Mouse (Mus musculus) kidney, embryonic 16.5 days (tissue): ENCODE results near the gene Ntsr1. TPM values are rescaled to one million over a fixed set of nuclear protein-coding genes. Genes with fewer than 3 reads are reported as not detected.
A peak's percentile ranks its signal among the peaks of the same experiment; 100 is the strongest.

ENCODE experiments used
- ATAC-seq: fragments of 200-750 bp; cut with Nextera tagmentation; 2 replicates; pipeline ENCODE4 v1.8.0; 2017; ENCODE audit warnings: moderate TSS enrichment; ENCODE audit not compliant: low FRiP score, low TSS enrichment
- H3K27ac ChIP-seq: fragments of 300-500 bp; sonication (generic); 2 replicates; pipeline ENCODE4 v1.5.1; 2014; ENCODE audit warnings: low read length
- H3K27me3 ChIP-seq: fragments of 300-500 bp; sonication (generic); 2 replicates; pipeline ENCODE4 v1.6.1; 2014; ENCODE audit warnings: low read length, control low read depth, mixed read lengths; ENCODE audit not compliant: insufficient read depth
- H3K36me3 ChIP-seq: fragments of 300-500 bp; sonication (generic); 2 replicates; pipeline ENCODE4 v1.6.1; 2014; ENCODE audit warnings: low read length, control low read depth, mixed read lengths; ENCODE audit not compliant: insufficient read depth
- H3K4me1 ChIP-seq: fragments of 300-500 bp; sonication (generic); 2 replicates; pipeline ENCODE4 v1.6.1; 2014; ENCODE audit warnings: low read length, control low read depth, mixed read lengths; ENCODE audit not compliant: insufficient read depth
- H3K4me2 ChIP-seq: fragments of 300-500 bp; sonication (generic); replicated peaks from 2 replicates; pipeline ENCODE4 v1.6.1; 2014; ENCODE audit warnings: low read depth, low read length
- H3K4me3 ChIP-seq: fragments of 300-500 bp; sonication (generic); 2 replicates; pipeline ENCODE4 v1.5.1; 2014; ENCODE audit warnings: mild to moderate bottlenecking, low read length
- H3K9ac ChIP-seq: fragments of 300-500 bp; sonication (generic); replicated peaks from 2 replicates; pipeline ENCODE4 v1.6.1; 2014; ENCODE audit warnings: low read length
- H3K9me3 ChIP-seq: fragments of 300-500 bp; sonication (generic); 2 replicates; pipeline ENCODE4 v1.6.1; 2016; ENCODE audit warnings: low read length, control low read depth
- WGBS: fragments of 180-500 bp; shearing (Covaris S2); extraction: QIAGEN DNeasy Blood & Tissue Kit; methylation state at CpG from one replicate; pipeline ENCODE4 v1.1.7; 2014; 5-methylcytosine and 5-hydroxymethylcytosine counted together
- polyA plus RNA-seq: library from polyadenylated mRNA; unstranded; fragments of >200 nt; fragmentation: Nextera tagmentation; extraction: Ambion mirVana; gene quantifications from 2 replicates; pipeline ENCODE4 v1.2.1, GENCODE M21; 2015

The Ntsr1 gene
- polyA plus RNA-seq, 1 experiment from 2014 or later: 7.4 TPM

DNA sequence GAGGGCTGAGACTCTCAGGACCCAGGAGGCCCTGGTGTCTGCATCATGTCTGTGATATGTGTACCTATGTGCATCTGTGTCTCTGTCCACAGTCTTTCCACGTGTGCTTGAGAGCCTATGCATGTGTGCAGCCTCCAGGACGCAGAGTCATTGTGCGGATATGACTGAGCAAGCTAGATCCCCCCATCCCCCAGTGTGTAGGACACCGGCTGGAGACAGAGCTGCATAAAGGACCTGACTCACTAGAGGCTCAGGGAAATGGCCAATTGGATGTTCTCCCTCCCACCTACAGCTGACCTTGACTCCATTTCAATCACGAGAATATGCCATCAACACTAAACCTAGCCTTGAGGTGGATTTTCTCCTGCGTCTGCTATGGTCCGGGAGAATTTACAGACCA is 27.7 kb downstream of the Ntsr1 start:
- H3K9me3 ChIP-seq: no peaks in the 10 kb centered on the region
- no peaks in the 10 kb centered on the region for H3K36me3 ChIP-seq
- WGBS: 60% methylated on average over 7 of the region's 7 CpGs
- H3K4me1 ChIP-seq: peaks cover 10% of the 10 kb centered on the region
- no peak overlapping the region for H3K4me3 ChIP-seq
- H3K27ac ChIP-seq: no peak overlapping the region
- no peak overlapping the region for H3K9ac ChIP-seq
- no peak for ATAC-seq
- H3K27me3 ChIP-seq: no peaks in the 10 kb centered on the region
- H3K4me2 ChIP-seq: no peak overlapping the region

DNA sequence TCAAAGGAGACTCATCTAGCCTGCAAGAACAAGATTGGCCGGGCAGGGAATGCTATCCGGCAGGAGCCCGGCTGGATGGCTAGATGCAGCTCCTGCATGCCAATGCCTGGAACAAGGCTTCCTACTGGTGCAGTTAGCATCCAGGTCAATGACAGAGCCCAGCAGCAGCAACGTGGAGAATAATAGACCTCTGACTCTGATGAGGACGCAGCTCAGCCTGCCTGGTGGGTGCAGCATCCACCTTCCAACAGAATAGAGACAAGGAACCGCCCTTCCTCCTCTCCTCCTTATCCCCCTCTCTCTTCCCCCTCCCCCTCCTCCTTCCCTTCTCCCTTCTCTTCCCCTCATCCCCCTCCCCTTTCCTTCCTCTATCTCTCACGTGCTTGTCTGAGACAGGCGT is 28.1 kb downstream of the Ntsr1 start:
- ATAC-seq: no peak
- Histone ChIP-seq H3K27me3 (no peaks in the 10 kb centered on the region), H3K27ac (no peak overlapping the region), H3K9ac (no peak overlapping the region), H3K4me2 (no peak overlapping the region), H3K4me1 (peaks cover 10% of the 10 kb centered on the region), H3K9me3 (no peaks in the 10 kb centered on the region), H3K4me3 (no peak overlapping the region), H3K36me3 (no peaks in the 10 kb centered on the region)
- WGBS: 30% methylated on average over 8 of the region's 8 CpGs

DNA sequence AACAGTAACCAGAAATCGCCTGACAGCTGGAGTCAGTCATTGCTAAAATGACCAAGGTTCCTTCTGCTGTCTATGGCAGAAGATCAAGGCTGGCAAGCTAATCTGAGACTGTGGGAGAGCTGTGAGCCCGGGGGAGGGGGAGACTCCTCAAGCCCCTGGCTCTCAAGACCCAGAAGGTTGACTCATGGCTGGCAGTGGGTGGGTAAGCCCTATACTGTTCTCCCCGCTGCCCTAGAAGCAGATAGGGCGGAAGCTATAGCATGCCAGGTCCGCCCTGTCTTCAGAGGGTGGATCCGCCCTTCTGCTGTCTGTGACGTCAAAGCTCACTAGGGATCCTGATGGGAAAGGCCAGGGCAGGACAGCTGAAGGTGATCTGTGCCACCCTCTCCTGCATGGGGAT is 30.4 kb downstream of the Ntsr1 start:
- peaks cover 10% of the 10 kb centered on the region for H3K4me1 ChIP-seq
- no peaks in the 10 kb centered on the region for H3K9me3 ChIP-seq
- H3K4me2 ChIP-seq: no peak overlapping the region
- H3K4me3 ChIP-seq: no peak overlapping the region
- no peaks in the 10 kb centered on the region for H3K27me3 ChIP-seq
- H3K36me3 ChIP-seq: no peaks in the 10 kb centered on the region
- no peak overlapping the region for H3K27ac ChIP-seq
- H3K9ac ChIP-seq: no peak overlapping the region
- peak; percentile 41; the same call in 1 of the 2 replicates for ATAC-seq
- WGBS: 24% methylated on average over 7 of the region's 7 CpGs

DNA sequence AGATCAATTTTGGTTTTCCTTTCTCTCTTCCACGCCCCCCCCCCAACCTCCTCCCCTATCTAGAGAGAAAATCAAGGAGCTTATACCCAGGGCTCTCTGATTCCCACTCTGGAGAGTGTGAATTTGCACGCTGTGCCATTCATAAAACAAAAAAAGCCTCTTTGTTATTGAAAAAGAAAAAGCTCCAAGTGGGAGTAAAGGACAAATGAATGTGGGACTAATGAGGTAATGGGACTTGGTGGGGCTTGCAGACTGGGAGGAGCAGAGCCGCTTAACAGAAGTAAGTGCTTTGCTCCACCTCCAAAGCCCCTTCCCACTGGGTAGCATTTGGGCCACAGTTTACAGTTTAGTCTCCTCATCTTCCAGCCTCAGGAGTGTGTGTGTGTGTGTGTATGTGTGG is 30.8 kb downstream of the Ntsr1 start:
- Histone ChIP-seq H3K9ac (no peak overlapping the region), H3K4me1 (peaks cover 10% of the 10 kb centered on the region), H3K4me2 (no peak overlapping the region), H3K36me3 (no peaks in the 10 kb centered on the region), H3K27me3 (no peaks in the 10 kb centered on the region), H3K4me3 (no peak overlapping the region), H3K27ac (no peak overlapping the region), H3K9me3 (no peaks in the 10 kb centered on the region)
- WGBS: 24% methylated on average over 2 of the region's 3 CpGs
- no peak for ATAC-seq

DNA sequence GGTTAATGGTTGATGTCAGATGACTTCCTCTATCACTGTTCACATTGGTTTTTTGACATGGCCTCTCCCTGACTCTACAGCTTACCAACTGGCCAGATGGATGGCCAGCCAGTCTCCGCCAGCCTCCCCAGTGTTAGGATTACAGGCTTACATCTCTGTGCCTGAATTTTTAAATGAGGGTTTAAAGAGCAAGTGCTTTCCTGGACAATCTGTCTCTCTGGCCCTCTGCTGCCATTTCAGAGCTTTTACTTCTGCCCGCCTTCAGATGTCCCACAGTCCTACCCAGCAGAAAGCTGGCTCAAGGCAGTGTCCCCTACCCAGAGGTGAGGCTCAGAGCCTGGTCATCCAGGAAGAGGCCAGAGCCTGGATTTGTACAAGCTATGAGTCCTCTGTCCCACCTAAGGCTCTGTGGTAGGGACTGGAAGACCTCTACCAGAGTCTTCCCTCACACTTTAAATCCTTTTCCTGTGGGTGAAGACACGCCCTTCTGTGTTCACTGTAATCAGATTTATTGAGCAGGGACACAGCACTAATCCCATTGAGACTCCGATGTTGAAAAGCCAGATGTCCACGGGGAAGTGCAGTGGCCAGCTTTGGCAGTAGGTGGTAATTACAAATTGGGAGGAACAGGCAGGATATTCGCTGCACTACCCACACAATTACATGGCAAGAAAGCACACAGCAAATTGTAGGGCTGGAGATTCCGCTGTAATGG is 32.1 kb downstream of the Ntsr1 start:
- no peak for ATAC-seq
- Histone ChIP-seq H3K9me3 (no peaks in the 10 kb centered on the region), H3K9ac (no peak overlapping the region), H3K4me2 (no peak overlapping the region), H3K27me3 (no peaks in the 10 kb centered on the region), H3K4me1 (peaks cover 10% of the 10 kb centered on the region), H3K4me3 (no peak overlapping the region), H3K36me3 (no peaks in the 10 kb centered on the region), H3K27ac (no peak overlapping the region)
- WGBS: 71% methylated on average over 7 of the region's 7 CpGs

DNA sequence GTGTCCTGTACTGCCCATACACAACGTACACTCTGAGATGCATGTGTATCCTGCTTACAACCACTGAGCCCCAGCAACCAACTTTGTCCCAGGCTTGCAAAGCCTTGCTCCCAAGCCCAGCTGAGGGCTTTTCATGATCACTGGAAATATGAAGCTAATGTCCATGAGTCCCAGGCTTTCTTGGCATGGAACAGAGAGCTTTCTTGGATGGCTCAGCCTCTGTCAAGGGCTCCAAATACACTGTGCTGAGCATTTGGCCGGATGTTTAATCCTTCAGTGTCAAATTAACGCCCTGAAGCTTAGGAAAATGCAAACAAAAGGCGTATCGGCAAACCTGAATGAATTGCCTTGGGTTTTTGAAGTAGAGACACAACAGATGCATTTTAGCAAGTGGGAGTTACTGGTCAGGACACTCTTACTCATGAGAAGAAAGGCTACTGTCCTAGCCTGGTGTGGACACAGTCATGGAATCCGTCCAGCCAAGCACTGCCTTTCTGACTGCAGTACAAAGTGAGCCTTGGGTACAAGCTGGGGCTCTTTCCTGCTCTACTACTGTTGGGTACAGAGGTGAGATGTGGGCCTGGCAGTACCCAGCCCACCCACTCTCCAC is 32.7 kb downstream of the Ntsr1 start:
- H3K9ac ChIP-seq: no peak overlapping the region
- no peak overlapping the region for H3K4me2 ChIP-seq
- H3K27ac ChIP-seq: no peak overlapping the region
- no peaks in the 10 kb centered on the region for H3K36me3 ChIP-seq
- ATAC-seq: no peak
- no peaks in the 10 kb centered on the region for H3K9me3 ChIP-seq
- no peak overlapping the region for H3K4me3 ChIP-seq
- no peaks in the 10 kb centered on the region for H3K27me3 ChIP-seq
- 48% methylated on average over 6 of the region's 6 CpGs for WGBS
- H3K4me1 ChIP-seq: peaks cover 10% of the 10 kb centered on the region

DNA sequence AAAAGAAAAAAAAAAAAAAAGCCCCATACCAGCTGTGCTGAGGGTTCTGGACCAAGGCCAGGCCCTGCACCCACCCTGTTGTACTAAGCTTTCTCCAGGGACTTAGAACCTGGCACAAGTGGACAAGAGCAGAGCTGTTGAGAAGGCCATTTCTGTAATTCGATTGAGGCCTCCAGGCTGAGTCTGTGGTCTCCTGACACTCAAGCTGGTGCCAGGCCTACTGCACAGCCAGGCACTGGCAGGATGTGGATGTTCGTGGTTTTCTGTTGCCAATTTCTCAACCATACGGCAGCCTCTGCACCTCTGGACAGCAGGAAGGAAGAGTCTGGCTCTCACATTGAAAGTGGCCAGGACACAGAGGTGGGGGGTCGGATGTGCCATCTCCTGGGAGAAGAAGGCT is 33.5 kb downstream of the Ntsr1 start:
- ATAC-seq: no peak
- H3K27ac ChIP-seq: no peak overlapping the region
- no peaks in the 10 kb centered on the region for H3K36me3 ChIP-seq
- H3K9ac ChIP-seq: no peak overlapping the region
- no peak overlapping the region for H3K4me3 ChIP-seq
- H3K9me3 ChIP-seq: no peaks in the 10 kb centered on the region
- 67% methylated on average over 4 of the region's 4 CpGs for WGBS
- H3K4me1 ChIP-seq: peaks cover 10% of the 10 kb centered on the region
- H3K4me2 ChIP-seq: no peak overlapping the region
- no peaks in the 10 kb centered on the region for H3K27me3 ChIP-seq

DNA sequence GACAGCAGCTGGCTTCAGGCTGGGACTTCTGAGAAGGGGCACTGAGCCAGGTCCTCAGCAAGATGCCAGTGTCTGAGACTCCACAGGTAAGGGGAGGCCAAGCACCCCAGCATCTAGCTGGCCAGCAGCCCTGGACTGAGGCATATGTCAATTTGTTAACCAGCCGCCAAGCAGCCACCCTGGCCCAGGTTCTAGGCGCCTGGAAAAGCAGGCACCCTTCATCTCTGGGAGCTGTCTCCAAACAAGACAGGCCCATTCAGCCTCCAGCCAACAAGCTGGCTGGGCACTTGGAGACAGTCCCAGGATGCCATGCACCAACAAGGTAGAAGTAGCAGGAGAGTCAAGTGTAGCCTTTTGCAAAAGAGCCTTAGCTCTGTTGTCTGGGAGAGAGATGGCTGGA is 43.9 kb downstream of the Ntsr1 start:
- no peak overlapping the region for H3K4me2 ChIP-seq
- no peak overlapping the region for H3K27ac ChIP-seq
- H3K4me1 ChIP-seq: 0 out of 2 replicates have a peak, but pooled peaks cover 5% of the 10 kb centered on the region
- 90% methylated on average over 2 of the region's 2 CpGs for WGBS
- H3K4me3 ChIP-seq: no peak overlapping the region
- H3K9ac ChIP-seq: no peak overlapping the region
- H3K36me3 ChIP-seq: no peaks in the 10 kb centered on the region
- ATAC-seq: no peak
- no peaks in the 10 kb centered on the region for H3K27me3 ChIP-seq
- no peaks in the 10 kb centered on the region for H3K9me3 ChIP-seq

DNA sequence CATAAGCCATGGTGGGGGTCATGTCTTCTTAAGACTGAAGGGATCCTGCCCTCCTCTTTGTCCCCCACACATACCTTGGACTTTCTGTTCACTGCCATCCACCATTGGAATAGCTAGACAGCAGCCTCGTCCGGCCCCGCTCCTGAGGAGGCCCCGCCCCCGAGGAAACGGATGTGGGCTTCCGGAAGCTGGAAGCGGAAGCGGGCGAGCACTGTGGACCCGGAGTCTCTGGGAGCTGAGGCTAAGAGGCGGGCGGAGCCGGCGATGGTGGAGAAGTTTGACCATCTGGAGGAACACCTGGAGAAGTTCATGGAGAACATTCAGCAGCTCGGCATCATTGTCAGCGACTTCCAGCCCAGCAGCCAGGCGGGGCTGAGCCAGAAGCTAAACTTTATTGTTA is 45.3 kb downstream of the Ntsr1 start:
- no peak overlapping the region for H3K27ac ChIP-seq
- H3K4me1 ChIP-seq: 0 out of 2 replicates have a peak, but pooled peaks cover 5% of the 10 kb centered on the region
- no peak for ATAC-seq
- H3K4me3 ChIP-seq: no peak overlapping the region
- no peaks in the 10 kb centered on the region for H3K27me3 ChIP-seq
- no peak overlapping the region for H3K4me2 ChIP-seq
- no peaks in the 10 kb centered on the region for H3K36me3 ChIP-seq
- WGBS: 75% methylated on average over 18 of the region's 18 CpGs
- no peaks in the 10 kb centered on the region for H3K9me3 ChIP-seq
- H3K9ac ChIP-seq: no peak overlapping the region

DNA sequence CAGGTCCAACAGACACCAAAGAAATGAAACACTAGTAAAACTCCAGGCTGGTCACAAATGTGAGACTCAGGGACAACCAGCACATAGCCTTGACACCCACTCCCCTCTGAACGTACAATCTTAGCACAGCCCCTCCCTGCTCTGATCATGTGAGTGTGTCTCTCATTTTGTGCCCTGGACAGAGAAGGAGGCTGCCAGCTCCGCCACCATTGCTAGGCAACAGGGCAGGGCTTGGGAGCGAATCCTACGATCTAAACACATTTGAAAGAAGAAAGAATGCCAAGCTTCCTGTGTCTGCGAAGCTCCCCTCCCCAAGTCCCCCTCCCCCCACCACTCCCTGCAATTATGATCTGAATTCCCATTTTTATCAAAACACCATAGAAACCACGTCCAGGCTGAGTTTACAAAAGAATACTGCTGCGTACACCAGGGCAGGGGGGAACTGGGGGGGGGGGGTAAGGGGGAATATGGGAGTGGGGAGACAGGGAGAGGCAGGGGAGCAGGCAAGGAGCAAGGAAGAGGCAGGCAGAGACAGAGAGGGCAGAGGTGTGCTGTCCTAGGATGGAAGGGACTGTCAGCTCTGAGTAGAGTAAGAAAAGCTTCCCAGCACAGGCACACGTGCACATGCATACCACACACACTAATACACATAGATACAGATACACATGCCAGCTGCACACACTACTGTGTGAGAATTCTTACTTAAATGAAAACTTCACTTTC is 47.8 kb downstream of the Ntsr1 start:
- Histone ChIP-seq H3K4me3 (no peak overlapping the region), H3K27ac (no peak overlapping the region), H3K4me1 (0 out of 2 replicates have a peak, but pooled peaks cover 5% of the 10 kb centered on the region), H3K27me3 (no peaks in the 10 kb centered on the region), H3K4me2 (0 out of 2 replicates have a peak overlapping the region, but pooled peaks have one; percentile 3), H3K9ac (no peak overlapping the region), H3K9me3 (no peaks in the 10 kb centered on the region), H3K36me3 (no peaks in the 10 kb centered on the region)
- no peak for ATAC-seq
- WGBS: 28% methylated on average over 8 of the region's 8 CpGs
